Mouse (Mus musculus) megakaryocyte, embryonic 14.5 days (primary cell): ENCODE measurements at regions not wholly inside any gene's neighbourhood (a gene's known extent, or its start where the extent isn't known, plus 50 kb on each side); places are given as distances from the start of the nearest gene placed in this dataset.

Source experiments
- H3K27me3 ChIP-seq: replicated peaks from 2 replicates; pipeline ENCODE3; 2012; ENCODE audit warnings: inconsistent platforms
- H3K36me3 ChIP-seq: replicated peaks from 2 replicates; pipeline ENCODE3; 2012; ENCODE audit warnings: low read length, inconsistent platforms, mixed read lengths
- H3K4me1 ChIP-seq: 2 replicates; pipeline ENCODE4 v1.6.1; 2012; ENCODE audit warnings: inconsistent platforms
- H3K4me3 ChIP-seq: replicated peaks from 2 replicates; pipeline ENCODE3; 2012; ENCODE audit warnings: moderate library complexity, mild to moderate bottlenecking, inconsistent platforms
- H3K9me3 ChIP-seq: 2 replicates; pipeline ENCODE4 v1.6.1; 2012; ENCODE audit warnings: inconsistent platforms
- FLI1 ChIP-seq: IDR thresholded peaks from 2 replicates; pipeline ENCODE4 v1.6.1; 2012; ENCODE audit warnings: low read length, inconsistent platforms, mixed read lengths
- GATA1 ChIP-seq: IDR thresholded peaks from 3 replicates; pipeline ENCODE4 v1.6.1; 2012; ENCODE audit warnings: mixed read lengths, low read length, inconsistent platforms, borderline replicate concordance

DNA sequence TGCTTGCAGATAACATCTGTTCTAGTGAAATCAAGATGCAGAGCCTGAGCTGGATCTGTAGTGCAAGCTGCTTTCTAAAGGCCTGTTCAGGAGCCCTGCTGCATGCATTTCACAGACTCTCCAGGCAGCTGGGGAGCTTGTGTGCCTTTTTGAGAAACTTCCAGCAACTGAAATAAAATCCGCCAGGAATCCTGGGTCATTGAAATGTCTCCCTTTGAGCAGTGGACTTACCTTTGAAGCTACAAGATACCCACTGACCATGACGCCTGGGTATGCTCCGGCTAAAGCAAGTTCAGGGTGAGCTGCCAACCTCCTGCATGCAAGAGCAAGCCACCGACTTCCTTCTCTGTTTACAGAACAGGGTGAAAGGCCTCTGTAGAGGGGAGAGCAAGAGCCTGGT, 278.7 kb downstream of the Cenpw start:
- H3K4me1 ChIP-seq: no peaks in the 10 kb centered on the region
- no peak for TF ChIP-seq GATA1
- no peak overlapping the region for H3K4me3 ChIP-seq
- no peaks in the 10 kb centered on the region for H3K27me3 ChIP-seq
- no peaks in the 10 kb centered on the region for H3K36me3 ChIP-seq
- no peaks in the 10 kb centered on the region for H3K9me3 ChIP-seq

DNA sequence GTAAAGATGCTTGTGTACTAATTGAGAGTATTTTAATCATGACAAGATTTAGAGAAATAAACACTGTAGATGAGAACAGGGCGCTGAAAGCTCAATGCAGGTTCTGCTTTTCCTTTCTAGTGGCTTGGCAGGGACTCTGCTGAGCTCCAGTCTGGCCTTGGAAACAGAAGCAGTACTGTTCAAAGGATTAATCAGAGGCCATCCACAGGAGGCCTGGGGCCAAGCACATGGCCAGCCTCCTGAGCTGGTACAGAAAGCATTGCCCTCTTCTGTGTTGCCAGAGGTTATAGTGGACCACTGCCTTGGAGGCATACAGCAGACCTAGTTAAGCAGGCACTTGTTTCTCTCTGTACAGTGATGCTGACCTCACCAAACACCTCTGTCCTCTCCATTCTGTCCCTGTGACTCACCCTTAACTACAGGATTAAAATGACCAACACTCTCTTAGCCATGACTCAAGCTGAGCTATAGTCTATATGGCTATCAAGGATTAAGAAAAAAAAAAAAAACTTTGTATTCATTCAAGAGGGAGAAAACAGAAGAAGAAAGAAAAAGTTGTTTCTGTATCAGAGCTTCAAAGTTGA, 302.5 kb downstream of the Cenpw start:
- H3K9me3 ChIP-seq: no peaks in the 10 kb centered on the region

DNA sequence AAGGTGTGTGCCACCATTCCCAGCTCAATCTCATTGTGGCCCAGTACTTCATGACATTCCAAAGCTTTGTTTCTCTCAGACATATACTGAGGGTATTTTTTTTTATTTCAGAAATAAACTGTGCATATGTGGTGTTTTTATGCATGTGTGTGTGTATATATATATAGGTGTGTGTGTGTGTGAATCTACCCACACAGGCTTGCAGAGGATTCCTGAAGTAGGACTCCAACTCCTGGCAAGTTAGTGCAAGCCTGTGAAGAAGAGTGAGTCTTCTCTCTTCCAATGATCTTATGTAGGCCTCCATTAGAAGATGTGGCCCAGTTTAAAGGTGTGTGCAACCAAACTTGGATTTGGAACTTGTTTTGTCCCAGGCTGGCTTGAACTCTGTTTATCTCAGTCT, 328.9 kb upstream of the Rspo3 start:
- Histone ChIP-seq H3K27me3 (no peaks in the 10 kb centered on the region), H3K9me3 (no peaks in the 10 kb centered on the region), H3K4me1 (no peaks in the 10 kb centered on the region), H3K4me3 (no peak overlapping the region), H3K36me3 (no peaks in the 10 kb centered on the region)
- TF ChIP-seq FLI1 (no peak), GATA1 (no peak)

More for the DNA sequence above, 302.5 kb downstream of the Cenpw start:
- TF ChIP-seq FLI1 (no peak), GATA1 (no peak)
- H3K27me3 ChIP-seq: no peaks in the 10 kb centered on the region
- H3K4me3 ChIP-seq: no peak overlapping the region
- H3K4me1 ChIP-seq: no peaks in the 10 kb centered on the region
- H3K36me3 ChIP-seq: no peaks in the 10 kb centered on the region

DNA sequence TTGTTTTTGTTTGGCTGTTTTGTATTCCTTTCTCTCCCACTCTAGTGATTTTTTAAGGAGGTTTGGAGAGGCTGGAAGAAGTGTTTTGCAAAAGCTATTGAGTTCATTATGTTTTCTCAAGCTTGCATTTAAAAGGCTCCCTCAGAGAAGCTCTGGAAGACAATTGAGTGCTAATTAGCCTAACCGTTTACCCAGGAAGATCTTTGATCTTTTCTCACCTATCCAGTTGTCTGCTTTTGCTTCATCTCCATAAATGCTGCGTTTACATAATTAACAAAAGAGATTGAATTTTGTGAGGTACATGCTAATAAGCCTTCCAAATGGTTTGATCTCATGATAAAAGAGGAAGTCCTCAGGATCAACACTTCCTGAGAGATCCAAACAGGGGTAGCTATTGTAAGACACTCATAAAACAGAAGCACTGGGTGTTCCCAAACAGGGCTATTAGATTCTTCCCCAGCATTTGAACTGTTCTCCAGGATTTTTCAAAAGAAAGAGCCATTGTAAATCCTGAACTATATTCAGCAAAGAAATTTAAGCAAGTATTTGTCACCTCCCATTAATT, 320.2 kb upstream of the Rspo3 start:
- H3K27me3 ChIP-seq: no peaks in the 10 kb centered on the region

DNA sequence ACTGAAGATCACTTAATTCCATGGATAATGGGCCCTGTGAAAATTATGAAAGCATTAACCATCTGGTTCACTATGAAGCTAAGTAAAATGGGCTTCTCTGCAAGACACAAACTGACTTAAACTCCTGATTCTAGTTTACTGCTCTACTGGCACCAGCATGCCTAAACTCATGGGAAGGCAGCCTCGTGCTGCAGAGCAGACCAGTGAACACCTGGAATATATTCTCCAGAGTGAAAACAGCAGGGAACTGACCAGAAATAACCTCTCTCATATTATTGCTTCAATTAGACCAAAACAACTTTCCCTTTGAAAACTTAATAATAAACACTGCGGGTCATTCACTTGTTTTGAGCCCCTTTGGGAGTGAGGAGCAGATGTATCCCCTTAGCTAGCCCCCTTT, 316.8 kb upstream of the Rspo3 start:
- Histone ChIP-seq H3K4me1 (no peaks in the 10 kb centered on the region), H3K4me3 (no peak overlapping the region), H3K36me3 (no peaks in the 10 kb centered on the region), H3K27me3 (no peaks in the 10 kb centered on the region), H3K9me3 (no peaks in the 10 kb centered on the region)
- TF ChIP-seq FLI1: no peak
- TF ChIP-seq GATA1: no peak

More for the DNA sequence above, 320.2 kb upstream of the Rspo3 start:
- no peak for TF ChIP-seq FLI1
- TF ChIP-seq GATA1: no peak
- H3K4me3 ChIP-seq: no peak overlapping the region
- no peaks in the 10 kb centered on the region for H3K36me3 ChIP-seq
- H3K9me3 ChIP-seq: no peaks in the 10 kb centered on the region
- H3K4me1 ChIP-seq: no peaks in the 10 kb centered on the region

DNA sequence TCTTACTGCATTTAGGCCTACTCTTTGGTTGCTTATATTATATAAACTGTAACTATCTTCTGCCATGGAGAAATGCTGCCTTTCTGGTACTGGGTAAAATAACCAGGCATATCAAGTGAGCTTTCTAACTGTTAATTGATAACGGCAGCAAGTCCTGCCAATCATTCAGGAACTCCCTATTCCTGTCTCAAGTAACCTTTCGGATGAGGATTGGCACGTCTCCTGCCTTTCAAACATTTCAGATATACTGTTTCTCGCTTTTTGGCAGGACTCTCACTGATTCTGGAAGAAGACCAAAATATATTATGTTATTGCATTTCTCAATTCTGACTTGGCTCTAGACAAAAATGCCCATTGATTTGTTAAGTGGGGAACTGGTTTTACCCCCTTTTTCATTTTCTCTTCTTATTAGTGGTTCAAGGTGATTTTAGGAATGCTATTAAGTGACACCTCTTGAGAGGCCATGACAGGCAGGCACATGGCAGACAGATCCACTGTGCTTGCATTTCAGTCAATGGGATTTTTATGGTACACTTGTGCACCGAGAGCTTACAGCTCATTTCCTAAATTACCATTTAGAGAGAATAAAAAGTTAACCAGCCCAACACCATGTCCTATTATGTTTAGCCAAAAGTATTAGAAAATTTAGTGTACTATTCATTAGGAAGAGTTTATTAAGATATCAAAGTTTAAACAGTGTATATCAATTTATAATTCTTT, 289.4 kb upstream of the Rspo3 start:
- TF ChIP-seq FLI1 (no peak), GATA1 (no peak)
- Histone ChIP-seq H3K27me3 (no peaks in the 10 kb centered on the region), H3K9me3 (no peaks in the 10 kb centered on the region), H3K4me3 (no peak overlapping the region), H3K4me1 (no peaks in the 10 kb centered on the region), H3K36me3 (no peaks in the 10 kb centered on the region)

DNA sequence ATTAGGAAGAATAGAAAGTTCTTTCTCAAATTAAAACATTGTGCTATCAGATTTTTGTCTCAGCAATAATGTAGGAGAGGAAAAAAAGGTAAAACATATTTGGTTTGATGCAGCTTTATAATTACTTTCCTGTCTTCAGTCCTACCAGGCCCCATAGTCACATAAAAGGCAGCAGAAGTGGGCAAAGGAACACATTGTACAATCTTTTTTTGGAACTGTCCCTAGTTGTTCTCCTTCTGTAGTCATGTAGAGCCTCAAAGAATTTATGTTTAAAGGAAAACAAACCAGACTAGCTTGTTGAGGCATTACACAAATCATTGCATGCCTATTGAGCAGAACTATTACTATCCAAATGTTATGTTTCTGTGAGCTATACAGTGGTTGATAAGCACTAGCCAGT, 288.7 kb upstream of the Rspo3 start:
- Histone ChIP-seq H3K27me3 (no peaks in the 10 kb centered on the region), H3K9me3 (no peaks in the 10 kb centered on the region), H3K4me1 (no peaks in the 10 kb centered on the region), H3K36me3 (no peaks in the 10 kb centered on the region), H3K4me3 (no peak overlapping the region)
- TF ChIP-seq FLI1 (no peak), GATA1 (no peak)

DNA sequence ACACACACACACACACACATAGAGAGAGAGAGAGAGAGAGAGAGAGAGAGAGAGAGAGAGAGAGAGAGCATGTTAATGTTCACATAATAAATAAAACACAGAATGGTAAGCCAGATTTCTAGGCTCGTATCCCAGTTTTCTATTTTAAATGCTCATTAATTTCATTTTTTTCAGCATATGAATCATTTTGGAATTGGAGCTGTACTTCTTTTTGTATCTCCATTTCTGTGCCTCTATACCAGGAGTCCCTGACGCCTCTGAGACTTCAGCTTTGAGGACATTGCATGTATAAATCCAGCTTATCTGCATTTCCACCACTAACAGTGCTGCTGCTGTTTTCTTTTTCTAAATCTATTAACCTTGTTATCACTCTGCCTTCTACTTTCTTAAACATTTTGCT, 287.5 kb upstream of the Rspo3 start:
- H3K9me3 ChIP-seq: no peaks in the 10 kb centered on the region
- H3K27me3 ChIP-seq: no peaks in the 10 kb centered on the region
- H3K36me3 ChIP-seq: no peaks in the 10 kb centered on the region
- no peak for TF ChIP-seq FLI1
- TF ChIP-seq GATA1: no peak
- H3K4me1 ChIP-seq: no peaks in the 10 kb centered on the region
- H3K4me3 ChIP-seq: no peak overlapping the region

DNA sequence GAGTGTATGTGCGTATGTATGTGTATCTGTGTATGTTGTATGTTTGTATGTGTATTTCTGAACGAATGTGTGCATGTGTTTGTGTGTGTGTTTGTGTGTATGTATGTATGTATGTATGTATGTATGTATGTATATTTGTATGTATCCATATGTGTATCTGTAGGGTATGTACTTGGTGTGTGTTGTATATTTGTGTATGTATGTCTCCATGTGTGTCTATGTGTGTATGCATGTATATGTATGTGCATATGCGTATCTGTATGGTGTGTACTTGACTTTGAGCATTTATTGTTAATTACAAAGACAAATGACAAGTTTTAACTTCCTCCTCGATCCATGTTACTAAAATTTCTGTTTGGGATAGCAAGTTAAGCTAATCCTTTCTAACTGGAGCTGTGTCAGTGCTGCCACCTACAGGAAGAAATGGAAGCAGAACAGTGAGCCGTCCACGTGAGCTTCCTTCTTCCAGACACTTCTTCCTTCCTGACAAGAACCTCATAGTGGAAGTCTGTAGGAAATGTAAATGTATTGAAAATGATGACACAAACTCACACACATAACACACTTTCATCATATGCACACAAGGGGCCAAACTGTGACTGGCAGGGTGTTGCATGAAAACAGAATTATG, 268.4 kb upstream of the Rspo3 start:
- Histone ChIP-seq H3K27me3 (no peaks in the 10 kb centered on the region), H3K9me3 (no peaks in the 10 kb centered on the region), H3K4me1 (no peaks in the 10 kb centered on the region), H3K4me3 (no peak overlapping the region), H3K36me3 (no peaks in the 10 kb centered on the region)
- TF ChIP-seq FLI1 (no peak), GATA1 (no peak)

DNA sequence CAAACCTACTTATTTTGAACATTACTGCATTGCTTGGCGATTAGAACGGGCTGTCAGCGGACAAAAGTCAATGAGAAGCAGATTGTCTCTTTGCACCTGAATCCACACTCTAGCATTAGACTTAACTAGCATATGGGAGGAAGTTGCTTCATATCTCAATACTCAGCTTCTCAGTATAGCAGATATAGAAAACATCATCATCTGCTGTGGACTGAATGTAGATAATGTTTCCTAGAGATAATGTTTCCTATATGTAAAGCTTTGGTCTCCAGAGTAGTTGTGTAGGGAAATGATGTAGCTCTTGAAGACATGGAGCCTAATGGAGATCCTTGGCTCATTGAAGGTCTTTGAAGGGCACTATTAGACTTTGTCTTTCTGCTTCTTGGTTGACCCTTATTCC, 267.0 kb upstream of the Rspo3 start:
- TF ChIP-seq FLI1: no peak
- TF ChIP-seq GATA1: no peak
- no peaks in the 10 kb centered on the region for H3K4me1 ChIP-seq
- H3K36me3 ChIP-seq: no peaks in the 10 kb centered on the region
- H3K4me3 ChIP-seq: no peak overlapping the region
- H3K27me3 ChIP-seq: no peaks in the 10 kb centered on the region
- no peaks in the 10 kb centered on the region for H3K9me3 ChIP-seq
